Mouse (Mus musculus) thymus, postnatal 25 days (tissue): ENCODE results near the gene Asb15.

Source experiments
- DNase-seq: peaks from one replicate; pipeline ENCODE4 v3.0.0; 2022

Gene Asb15

DNA sequence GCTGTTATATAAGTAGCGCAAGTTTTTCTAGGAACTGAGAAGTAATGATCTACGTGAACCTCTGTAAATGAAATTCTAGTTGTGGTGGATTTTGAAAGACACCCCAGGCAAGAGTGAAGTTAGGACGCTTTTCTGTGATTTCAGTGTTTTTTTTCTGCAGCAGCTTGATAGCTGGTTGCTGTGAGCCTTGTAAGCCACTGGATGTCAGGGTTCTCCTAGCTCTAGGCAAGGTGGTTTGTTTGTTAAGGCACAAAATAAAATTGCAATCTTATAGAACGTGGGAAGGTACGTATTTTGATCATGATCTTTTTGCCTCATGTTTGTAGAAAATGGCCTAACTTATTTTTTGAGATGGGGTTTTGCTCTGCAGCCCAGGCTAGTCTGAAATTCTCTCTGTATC is 41.0 kb downstream of the Asb15 start:
- no peak for DNase-seq

DNA sequence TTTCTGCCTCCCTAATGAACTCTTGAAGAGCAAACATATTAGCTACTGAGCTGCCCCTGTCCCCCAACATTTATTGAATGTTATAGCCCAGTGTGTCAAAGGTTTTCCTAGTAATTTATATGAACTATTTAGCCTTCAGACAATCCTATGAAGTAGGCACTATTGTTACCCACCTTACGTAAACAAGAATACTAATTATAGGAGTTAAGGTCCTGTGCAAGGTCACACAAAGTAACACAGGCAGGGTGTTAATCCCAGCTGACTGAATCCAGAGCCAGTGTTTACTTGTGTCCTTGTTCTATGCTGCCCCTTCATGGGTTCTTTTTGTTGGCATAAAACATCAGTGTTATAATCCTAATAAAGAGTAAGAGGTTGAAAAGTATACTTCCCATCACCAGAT is 41.8 kb downstream of the Asb15 start:
- no peak for DNase-seq

DNA sequence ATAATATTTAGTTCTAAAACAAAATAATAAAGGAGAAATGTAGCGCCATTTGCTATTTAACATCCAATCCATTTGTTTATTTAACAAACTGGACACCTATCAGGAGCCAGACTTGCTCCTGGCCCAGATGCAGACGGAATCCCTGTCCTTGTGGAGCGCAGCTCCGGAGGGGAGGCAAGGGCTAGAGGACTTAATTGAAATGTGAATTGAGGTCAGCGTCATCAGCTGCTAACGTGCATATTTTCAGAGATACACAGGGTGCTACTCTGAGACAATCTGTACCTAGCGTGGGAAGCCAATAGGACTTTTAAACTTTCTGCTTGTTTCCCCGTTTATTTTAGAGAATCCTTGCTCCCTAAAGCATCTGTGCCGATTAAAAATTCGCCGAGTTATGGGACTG is 42.3 kb downstream of the Asb15 start:
- no peak for DNase-seq

DNA sequence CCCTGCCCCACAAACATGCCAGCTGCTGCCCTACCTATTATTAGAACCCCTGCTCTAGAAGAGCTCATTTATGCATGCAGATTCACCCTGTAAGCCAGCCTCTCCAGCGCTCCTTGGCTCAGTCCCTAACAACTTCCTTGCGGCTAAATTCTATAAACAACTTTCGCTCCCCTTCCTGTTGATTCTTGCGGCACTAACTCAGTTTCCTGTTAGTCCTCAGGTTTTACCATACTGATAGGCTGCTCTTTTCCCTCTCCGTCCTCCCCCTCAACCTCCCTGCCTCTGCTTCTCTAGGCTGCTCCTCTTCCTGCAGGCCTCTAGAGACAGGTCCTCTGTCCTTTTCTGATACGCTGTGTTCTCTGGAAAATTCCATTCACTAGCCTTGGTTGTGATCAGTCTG is 43.2 kb downstream of the Asb15 start:
- DNase-seq: no peak

DNA sequence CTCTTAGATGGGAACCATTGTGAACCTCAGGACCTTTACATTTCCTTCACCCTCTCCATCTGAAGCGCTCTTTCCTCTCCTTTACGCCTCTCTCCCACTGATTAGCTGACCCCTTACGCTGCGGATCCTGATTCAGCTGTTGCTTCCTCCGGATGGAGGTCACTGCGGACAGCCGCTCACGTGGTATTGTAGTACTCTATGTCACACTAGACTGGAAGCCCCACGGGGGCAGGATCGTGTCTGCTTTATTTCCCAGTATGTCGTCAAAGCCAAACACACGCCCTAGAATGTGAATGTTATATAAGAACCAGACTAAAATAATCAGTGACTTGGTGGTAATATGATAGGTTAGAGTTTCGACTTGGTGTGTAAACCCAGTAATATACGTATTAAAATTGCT is 44.5 kb downstream of the Asb15 start:
- no peak for DNase-seq

DNA sequence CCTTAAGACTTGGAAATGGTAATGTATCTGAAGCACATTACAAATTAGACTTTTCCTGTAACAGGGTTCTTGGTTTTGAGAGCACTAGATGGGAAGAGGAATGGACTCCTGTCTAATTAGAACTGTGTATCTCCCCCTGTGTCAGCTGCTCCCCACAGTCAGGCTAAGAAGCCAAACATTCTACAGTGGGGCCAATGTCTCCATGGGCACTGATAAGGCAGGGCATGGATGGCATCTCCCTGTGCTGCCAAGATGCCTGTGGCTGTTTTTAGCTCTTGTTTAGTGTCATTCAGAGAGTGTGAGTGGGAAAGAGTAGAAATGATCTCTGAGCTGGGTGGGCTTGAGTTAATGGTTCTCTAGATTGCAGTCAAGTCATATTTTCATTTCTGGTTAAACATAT is 45.4 kb downstream of the Asb15 start:
- DNase-seq: no peak

DNA sequence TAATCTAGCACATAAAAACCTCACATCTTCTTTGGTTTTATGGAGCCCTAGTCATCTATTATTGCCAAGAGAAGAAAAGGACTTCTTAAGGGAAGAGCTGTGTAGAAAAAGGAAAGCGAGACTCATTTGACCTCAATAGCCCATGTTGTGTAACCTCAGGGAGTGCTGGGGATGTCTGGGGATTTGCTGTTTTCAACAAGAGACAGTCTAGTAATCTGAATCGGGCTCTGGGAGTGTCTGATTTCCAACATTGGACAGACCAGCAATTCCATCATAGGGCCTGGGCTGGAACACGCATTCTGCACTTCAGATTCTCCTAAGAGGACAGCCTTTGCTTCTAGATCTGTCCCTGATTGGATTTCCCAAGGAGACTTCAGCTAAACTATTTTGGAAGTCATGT is 55.5 kb downstream of the Asb15 start:
- DNase-seq: no peak

DNA sequence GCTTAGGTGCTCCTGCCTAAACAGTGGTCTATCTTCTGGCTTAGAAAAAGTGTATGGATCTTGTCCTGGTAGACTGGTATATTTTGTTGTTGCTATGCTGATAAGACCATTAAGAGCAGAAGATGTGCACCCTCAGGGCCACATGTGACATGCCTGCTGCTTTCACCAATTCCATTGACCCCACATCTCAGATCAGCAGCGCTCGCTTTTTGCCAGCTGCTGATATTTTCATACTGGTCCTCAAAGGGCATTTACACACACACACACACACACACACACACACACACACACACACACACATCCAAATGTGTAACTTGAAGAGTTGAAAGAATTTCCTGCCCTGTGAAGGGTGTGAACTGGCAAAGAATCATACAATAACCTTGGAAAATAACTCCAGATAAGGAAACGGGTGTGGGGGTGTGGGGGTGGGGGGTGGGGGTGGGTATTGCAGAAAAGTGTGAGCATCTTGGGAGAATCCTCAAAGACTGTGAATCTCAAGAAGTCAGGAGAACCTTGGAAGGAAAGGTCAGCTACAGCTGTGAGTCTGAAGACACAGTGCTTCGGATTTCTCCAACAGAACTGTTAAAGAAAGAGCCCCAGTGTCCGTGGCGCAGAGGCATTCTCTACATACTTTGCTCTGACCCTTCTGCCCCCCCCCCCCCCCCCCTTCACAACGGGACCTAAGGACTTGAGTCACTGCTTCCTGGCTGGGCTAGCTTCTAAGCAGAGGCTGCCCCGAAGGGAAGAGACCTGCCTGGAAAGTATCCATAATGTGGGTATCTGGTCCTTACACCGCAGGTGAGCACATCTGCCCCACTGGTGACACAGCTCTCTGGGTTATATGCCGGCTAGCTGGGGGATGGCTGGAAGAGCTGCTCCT is 57.7 kb downstream of the Asb15 start:
- no peak for DNase-seq

DNA sequence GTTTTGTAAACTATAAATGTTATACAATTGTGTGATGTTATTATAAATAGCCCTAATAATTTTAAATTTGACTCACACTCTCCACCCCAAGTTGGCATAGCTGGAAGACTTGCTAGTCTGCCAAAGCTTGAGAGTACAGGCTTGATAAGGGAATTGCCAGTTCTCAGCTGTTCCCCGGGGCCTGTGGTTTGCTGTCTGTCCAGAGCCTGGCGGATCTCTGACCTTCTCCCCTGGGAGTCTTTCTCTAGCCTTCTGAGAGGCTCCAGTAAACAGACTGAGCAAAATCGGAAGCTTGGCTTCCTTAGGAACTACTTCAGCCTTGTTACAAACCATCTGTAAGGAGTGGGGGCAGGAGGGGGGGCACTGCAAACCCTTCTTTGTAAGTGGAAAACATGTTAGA is 58.9 kb downstream of the Asb15 start:
- no peak for DNase-seq

DNA sequence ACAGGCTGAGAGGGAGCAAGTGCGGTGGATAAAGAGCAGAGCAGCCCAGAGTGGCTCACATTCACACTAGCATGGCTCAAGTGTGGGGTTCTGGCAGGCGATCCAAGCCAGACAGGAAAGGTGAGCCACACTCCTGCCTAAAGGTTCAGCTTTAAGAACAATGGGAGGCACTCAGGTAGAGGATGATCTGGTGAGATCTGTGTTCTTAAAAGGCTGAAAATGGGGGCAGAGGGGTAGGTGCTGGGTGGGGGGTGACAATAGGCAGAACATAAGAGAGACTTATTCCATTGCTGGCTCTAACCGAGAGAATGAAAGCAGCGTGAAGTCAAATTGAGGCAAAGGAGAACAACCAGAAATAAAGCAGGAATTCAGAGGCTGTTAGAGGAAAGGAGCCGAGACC is 62.3 kb downstream of the Asb15 start:
- no peak for DNase-seq

DNA sequence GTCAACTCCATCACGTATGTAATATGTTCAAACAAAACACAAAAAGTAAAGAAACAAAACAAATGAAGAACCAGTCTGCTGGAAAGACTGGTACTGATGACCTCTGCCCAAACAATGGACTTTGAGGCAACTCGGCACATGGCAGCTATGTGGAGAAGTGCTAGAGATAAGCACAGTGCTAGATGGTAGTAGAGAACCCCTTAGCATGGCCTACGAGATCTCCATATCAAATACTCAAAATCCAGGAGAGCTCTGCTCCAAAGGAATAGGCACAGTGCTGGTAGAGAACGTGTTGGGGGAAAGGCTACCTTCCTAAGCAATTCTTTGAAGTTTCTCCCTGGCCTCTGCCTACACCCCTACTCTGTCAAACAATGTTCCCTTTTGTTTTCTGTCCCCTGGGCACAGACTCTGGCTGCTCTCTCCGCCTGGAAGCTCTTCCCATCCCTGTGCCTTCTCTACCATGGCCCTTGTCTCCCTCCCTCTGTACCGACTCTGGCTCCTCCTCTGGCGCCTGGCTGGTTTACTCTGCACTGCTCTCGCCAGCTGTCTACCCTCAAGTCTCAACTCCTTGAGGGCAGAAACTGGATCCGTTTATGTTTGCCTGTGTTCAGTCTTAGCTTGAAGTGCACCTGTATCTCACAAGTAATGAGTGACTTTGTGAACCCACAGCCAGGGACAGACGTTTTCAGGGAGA is 63.7 kb downstream of the Asb15 start:
- no peak for DNase-seq

DNA sequence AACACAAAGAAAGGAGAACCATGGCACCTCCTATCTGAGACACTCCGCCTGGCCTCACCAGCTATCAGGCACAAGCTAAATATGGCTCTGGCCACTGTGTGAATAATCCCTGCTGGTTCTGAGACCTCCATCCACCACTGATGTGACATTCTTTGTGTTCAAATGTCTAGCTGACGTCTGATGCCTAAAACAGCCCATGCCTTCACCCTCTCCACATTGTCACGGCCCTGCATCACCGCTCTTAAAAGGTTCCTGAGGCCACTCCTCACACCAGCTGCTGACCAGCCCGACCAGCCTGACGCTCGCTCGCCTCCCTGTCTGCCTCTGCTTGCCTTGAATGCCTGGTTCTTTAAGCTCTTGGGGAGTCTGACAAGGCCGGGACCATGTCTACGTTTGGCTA is 69.6 kb downstream of the Asb15 start, which contains the start of gene Lmod2:
Gene Lmod2 (plus strand): TSS at position 263 of the 400 bp plus-strand sequence.
- no peak for DNase-seq

DNA sequence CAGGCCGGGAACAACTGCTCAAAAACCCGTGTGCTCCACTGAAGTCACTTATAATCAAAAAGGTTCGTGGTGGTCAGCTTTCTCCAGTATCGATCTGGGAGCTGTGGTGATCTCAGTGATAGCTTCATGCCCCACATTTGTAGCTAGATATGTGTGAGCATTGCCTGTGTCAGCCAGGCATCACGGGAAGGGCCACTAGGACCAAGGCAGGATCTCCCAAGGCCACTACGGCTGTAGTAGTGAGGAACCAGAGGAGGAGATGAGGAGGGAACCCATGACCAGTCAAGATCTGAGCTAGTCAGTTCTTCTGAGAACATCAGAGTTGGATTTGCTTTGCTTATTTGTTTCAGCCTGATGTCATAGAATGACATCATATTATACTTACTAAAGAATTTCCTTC is 71.2 kb downstream of the Asb15 start:
- DNase-seq: no peak

DNA sequence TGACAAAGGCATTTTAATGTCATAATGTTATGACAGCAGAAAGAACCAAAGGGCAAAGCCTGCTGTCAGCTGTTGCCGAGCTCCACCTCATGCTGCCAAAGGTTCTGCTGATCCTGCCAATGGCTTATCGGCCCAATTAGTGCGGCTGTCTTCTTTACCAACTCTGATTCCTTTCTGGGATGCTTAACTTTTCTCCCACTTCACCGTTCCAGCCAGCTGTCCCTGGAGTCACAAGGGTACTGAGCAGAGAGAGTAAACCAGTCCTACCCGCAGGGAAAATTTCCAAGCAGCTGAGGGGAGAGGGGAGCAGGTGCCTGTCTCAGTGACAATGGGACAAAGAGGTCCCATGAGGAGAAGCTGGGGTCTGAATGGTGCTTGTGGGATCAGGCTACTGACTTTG is 71.7 kb downstream of the Asb15 start:
- DNase-seq: no peak

DNA sequence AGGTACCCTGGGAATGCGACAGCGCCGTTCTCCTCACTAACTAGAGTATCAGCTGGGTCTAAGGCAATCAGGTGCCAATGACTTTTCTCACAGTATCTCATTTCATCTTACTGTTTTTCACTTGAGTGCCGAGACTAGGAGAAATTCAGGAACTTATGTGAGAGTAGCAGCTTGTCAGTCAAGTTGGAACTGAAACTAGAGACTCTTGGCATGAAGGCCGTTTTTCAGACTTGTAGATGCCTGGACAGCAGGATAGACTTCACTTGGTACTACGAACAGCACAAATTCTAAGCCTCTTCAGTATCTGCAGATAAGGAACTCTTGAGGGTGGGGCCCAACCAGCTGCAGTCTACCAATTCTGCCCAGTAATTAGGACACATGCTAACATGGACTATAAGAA is 72.2 kb downstream of the Asb15 start:
- DNase-seq: no peak

DNA sequence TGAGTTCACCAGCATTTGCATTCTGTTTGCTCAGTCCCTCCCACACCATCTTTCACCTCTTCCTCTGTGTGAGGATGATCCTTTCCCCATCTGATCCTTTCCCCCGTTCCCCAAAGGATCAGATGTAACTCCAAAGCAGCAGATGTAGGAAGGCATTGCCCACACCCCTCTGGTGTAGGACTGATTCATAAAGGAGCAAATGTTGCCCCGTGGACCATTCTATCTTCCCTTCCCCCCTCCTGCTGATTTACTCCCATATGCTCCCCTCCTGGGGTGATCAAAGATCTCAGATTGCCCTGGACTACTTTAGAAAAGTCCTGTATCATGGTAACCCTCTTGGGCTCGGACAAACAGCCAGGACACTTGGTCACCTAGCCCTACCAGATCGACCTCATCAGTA is 72.8 kb downstream of the Asb15 start:
- DNase-seq: no peak

DNA sequence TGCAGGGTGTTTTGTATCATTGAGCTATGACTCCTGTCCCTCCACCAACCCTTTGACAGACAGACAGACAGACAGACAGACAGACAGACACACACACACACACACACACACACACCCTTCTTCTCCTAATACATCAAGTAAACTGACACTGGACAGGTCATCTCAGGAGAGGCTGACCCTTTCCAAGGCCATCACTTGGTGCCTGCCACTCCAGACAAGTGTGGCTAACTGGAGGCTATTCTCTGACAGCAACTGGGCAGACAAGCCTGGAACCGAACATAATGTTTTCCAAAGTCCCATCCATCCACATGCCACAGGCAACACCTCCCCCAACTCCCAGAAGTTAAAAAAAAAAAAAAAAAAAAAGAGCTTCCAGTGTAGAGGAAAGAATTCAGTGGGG is 73.7 kb downstream of the Asb15 start:
- DNase-seq: no peak

DNA sequence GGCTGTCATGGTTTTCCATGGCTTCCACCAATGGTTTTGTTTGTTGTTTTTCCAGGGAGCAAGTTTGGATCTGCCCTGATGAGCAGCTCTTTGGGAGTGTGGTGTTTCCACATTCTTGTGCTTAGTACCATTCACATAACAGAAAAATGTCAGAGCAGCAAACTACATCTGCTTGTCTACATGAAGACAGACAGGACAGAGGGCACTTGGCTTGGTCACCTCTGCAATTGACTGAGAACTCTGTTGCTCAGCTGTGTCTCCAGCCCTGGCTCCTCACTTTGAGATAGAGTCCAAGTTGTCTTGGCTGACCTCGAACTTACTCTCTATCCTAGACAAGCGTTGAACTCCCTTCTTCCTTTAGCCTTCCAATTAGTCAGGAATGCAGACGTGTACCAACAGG is 74.4 kb downstream of the Asb15 start:
- no peak for DNase-seq

DNA sequence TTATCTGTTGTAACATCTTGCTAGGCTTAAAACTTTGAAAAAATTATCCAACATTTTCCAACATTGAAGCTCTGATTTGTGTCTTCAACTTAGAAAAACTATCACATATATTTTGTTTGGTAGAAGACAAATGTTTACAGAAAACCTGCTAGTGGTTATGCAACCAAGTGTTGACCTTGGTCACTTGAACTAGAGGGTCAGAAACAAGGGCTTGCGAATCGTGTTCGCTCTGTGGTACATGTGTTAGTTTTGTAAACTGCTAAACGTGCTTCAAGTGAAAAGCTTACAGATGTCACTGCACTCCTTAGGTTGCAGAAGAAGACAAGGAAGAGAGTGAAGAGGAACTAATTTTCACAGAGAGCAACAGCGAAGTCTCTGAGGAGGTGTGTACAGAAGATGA is 75.0 kb downstream of the Asb15 start:
- no peak for DNase-seq

DNA sequence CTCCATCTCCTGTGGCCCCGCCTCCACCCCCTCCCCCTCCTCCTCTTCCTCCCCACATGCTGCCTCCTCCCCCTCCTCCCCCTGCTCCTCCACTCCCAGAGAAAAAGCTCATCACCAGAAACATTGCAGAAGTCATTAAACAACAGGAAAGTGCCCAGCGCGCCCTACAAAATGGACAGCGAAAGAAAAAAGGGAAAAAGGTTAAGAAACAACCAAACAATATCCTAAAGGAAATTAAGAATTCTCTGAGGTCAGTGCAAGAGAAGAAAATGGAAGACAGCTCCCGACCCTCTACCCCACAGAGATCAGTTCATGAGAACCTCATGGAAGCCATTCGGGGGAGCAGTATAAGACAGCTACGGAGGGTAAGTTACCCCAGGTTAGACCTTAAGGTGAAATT is 76.3 kb downstream of the Asb15 start:
- DNase-seq: no peak

DNA sequence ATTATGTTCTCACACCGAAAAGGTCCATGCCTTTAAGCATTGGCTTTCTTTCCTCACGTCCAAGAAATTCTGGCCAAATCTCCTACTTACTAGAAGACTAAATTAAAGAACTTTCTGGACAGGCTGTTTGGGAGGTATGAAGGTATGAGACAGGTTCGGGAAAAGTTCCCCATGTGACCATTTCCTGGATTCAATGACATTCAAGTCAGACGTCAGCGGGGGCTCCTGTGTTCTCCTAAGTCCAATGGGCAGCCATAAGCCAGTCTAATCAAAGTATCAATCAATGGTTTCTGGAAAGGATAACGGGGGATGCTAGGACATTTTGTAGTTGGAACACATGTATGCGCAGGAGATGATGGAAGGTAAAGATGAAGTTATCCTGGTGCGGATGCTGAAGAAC is 77.7 kb downstream of the Asb15 start:
- no peak for DNase-seq

DNA sequence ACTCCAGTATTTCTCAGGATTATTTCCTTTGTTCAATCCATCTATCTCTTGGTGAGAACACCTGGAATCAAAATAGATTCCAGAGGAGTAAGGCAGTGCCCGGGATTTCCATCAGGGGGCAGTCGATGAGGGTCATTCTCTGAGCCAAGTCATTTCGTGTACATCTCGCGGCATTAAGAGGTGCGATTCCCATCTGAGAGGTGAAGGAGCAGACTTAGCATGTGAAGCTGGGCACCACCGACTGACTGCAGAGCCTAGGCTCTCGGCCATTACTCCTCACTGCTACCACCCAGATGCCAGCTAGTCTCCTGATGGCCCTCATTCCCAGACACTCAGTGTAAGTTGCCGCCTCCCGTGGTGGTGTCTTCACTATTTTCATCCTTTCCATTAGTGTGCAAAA is 78.6 kb downstream of the Asb15 start:
- DNase-seq: no peak

DNA sequence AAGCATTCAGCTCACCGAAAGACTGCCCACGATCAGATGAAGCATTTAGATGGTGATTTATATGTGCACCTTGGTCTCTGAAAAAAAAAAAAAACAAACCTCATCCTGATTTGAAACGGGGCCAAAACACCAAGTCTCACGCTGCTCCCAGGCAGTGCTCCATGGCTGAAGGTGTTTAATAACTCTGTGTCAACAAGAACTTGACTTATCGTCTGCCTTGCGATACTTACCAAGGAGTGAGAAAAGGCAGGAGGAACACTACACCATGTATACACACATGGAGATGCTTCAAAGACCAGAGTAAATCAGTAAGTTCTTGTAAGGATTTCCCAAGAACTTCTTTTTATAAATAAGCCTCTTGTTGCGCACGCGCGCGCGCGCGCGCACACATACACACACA is 79.6 kb downstream of the Asb15 start:
- no peak for DNase-seq

DNA sequence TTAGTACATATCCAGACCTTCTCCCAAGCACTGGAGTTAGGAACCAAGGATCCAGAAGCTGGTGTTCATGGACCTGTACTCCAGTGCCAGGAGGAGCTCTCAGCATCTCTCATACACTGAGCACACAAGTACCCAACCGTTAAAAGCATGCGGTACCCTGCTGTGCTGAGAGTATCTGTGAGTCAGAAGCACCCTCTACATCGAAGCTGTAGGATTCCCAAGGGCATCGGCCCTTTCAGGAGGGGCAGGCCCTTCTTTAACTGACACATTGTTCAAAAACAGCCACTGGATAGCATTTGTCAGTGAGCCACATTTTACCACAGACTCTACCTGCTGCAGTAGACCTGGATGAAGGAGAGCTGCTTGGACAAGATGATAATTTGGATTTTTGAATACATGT is 80.2 kb downstream of the Asb15 start:
- no peak for DNase-seq

DNA sequence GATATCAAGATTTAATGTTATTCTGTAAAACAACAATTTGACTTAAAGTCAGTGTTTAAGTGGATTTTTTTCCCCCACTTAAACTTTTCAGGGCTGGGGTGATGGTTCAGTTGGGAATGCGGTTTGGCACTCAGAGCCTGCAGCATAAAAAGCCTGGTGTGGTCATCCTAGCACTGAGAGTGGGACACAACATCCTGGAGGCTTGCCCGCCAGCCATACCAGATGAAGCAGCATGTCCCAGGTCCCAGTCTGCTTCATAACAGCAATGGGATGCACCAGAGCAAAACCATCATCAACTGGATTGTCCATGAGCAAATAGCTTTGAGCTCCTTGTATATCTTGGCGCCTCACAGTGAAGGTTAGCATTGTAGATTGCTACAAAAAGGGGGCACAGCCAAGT is 80.7 kb downstream of the Asb15 start:
- no peak for DNase-seq
